Mouse (Mus musculus): ENCODE data around the gene Sgpp1.
"Not testable (repeated sequence)": the region's sequence is repeated elsewhere in the genome, so short reads cannot be mapped to it uniquely, and the experiment has no call there.

The Sgpp1 gene

DNA sequence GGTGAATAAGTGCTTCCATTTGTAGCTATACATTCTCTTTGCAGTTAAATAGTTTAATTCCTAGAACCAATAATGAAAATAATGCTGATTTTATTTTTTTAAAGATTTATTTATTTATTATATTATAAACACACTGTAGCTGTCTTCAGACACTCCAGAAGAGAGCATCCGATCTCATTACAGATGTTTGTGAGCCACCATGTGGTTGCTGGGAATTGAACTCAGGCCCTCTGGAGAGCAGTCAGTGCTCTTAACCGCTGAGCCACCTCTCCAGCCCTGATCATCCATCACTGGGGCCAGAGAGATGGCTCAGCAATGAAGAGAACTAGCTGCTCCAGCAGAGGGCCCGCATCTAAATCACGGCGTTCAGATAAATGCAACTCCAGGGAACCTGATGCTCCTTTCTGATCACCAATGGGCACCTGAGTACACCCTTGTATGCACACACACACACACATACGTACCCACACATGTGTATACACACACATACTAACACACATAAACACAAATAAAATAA is 3.5 kb downstream of the Sgpp1 start:
- DNase-seq (ENCODE audit: low spot score in 2 of 2), result no peak

DNA sequence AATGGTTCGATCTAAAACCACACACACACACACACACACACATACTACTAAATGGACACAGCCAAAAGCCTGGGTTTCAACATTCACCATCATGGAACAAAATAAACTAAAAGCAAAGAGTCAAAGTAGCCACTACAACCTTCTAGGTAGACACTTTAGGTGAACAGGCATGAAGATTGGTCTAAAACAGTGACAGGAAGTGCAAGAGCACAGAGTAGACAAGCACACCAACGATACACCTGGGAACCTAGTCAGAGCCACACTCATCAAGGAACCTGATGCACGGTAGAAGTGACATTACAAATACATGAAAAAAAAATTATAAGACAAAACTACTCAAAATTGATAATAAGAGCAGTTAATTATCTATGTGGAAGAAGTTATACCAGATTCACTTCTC is 4.0 kb downstream of the Sgpp1 start:
- no peak for DNase-seq (ENCODE audit: low spot score in 2 of 2)

- DNase-seq (ENCODE audit: low spot score in 2 of 2), result no peak
Measured at GRCm38 (mm10) chr12:75730458-75730857, 5.1 kb downstream of the Sgpp1 start.

GRCm38 (mm10) chr12:75729876-75730275 is 5.7 kb downstream of the Sgpp1 start:
- DNase-seq (ENCODE audit: low spot score in 2 of 2), result no peak

DNA sequence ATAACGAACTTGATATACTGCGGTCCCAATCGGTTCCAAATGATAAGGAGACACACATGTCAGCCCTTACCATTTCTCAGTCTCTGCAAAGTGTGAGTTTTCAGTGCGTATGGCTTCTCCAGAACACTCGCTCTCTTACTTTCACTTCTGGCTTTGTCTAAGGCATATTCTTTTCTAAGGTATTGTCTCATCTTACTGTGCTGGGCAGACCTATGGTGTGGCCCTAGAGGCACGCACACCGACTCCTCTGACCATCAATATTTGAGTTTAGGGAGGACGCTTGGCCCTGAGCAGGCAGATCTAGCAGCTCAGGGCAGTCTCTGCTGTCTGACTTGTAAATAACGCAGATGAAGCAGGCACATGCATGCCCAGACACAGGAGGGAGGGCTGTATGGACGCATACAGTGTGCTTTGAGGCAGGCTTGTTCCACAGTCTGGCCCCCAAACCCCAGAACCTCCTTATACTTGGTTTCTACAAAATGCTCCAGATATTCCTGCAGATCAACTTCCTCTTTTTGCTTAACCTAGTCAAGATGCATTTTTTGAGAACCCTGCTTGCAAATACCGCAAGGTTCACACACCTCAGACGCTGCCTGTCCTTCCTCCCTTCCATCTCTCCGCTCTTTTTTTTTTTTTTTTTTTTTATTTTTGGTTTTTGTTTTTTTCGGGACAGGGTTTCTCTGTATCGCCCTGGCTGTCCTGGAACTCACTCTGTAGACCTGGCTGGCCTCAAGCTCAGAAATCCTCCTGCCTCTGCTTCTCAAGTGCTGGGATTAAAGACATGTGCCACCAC is 8.0 kb downstream of the Sgpp1 start:
- no peak for DNase-seq (ENCODE audit: low spot score in 2 of 2)

GRCm38 (mm10) chr12:75726349-75726861 is 9.1 kb downstream of the Sgpp1 start:
- DNase-seq (ENCODE audit: low spot score in 2 of 2), result no peak

DNA sequence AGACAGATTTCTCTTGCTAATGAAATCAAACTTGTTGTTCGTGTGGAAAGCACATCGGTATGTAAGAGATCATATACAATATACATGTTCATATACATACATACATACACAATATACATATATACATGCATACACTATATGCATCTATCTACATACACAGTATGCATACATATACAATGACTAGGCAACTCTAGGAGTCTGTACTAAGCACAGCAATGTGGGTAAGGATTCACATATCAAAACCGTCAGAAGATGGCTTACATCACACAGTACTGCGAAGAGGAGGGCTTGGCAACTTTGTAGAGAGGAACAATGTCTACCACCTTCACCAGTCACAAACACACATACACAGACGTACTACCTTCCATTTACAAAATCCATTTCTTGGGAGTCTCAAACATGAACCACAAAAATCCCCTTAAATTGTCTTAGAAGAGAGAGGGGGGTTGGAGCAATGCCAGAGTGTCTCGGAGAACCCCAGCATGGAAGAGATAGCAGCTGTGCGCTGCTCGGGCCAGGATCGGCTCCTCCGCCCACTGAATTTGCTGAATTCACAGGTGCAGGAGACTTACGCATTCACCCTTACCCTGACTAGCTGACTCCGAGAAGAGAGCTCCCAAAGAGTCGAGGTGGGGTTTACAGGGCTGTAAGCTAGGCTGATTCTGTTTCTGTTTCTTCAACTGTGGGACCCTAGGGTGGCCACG is 10.8 kb downstream of the Sgpp1 start:
- peak in 1 of 2 experiments; percentile 31 for DNase-seq (ENCODE audit: low spot score in 2 of 2)

DNA sequence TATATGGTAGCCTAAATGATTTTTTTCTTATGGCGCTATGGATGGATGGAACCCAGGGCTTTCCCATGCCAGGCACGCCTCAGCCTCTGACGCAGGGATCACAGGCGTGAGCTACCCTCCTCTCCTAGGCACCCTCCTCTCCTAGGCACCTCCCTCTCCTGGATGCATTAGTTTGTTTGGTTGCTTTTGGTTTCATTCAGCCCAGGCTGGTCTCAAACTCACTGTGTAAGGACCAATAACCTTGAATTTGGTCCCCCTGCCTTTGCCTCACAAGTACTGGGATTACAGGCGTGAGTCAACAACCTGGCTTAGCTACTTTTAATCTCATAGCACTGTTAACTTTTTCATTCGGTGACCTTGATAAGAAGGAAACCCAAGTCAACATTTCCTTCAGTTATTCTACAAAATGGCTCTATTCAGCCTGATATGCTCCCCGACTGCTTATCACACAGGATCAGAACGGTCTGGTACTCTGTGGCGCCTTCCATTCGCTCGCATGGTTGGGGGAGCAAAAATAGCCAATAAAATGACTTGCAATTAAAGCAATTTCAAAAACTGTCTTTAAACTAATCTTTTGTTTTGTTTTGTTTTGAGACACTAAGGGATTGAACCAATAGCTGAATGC is 11.6 kb downstream of the Sgpp1 start:
- DNase-seq (ENCODE audit: low spot score in 2 of 2), result no peak

GRCm38 (mm10) chr12:75721941-75722340 is 13.6 kb downstream of the Sgpp1 start:
- DNase-seq (ENCODE audit: low spot score in 2 of 2), result no peak

DNA sequence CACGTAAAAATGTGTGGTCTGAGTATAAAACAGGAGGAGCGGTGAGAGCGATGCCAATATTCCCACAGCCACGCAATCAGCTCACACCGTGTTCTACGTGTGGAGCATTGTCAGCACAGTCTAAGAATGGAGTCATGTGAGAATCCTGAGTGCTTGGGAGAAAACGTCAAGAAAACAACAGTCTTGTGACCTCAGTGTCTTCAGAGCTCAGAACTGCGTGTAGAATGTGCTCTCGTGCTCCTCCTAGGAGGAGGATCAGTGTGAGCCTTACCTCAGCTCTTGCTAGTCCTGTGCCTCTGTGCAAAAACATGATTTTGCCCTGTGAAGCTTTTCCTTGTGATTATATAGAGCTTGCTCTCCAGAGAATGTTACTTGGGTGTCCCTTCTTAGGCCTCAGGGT is 14.5 kb downstream of the Sgpp1 start:
- DNase-seq (ENCODE audit: low spot score in 2 of 2), result no peak

GRCm38 (mm10) chr12:75713596-75713995 is 21.9 kb downstream of the Sgpp1 start:
- DNase-seq (ENCODE audit: low spot score in 2 of 2), result no peak

DNA sequence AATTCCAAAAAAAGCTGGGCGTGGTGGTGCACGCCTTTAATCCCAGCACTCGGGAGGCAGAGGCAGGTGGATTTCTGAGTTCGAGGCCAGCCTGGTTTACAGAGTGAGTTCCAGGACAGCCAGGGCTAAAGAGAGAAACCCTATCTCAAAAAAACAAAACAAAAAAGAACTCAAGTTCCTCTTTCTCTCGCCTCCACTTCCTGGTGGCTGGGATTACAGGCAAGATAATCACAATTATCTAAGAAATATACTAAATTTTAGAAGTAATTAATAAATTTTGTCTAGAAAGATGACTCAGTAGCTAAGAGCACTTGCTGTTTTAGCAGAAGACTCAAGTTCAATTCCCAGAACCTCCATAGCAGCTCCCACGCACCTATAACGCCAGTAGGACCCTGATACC is 22.6 kb downstream of the Sgpp1 start:
- DNase-seq (ENCODE audit: low spot score in 2 of 2), result not testable (repeated sequence)

DNA sequence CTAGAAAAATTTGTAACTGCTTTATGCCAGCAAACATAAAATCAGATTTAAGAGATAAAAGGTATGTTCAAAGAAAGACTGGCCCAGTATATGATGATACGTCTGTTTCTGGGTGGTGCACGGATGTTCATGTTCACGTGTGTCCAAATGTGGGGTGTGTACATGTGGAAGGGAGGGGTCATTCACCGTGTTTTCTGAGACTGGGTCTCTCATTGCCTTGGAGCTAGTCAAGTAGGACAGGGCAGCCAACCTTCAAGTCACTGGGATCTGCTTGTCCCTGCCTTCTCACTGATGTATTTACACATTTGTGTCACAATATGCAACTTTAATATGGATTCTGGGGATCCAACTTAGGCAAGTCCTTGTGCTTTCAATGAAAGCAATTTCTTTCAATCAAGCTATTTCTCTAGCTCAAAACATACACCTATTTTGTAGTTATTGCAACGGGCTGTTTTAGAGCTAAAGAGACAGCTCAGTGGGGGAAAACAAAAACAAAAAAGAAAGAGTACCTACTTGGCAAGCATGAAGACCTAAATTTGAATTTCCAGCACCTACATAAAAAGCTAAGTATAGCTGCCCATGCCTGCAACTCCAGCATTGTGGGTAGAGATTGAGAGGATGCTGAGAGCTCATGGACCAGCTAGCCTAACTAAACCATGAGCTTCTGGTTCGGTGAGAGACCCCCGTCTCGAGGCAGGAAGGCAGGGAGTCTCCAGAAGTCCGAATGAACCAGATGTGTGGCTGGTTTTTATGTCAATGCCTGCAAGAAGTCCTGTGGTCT is 24.7 kb downstream of the Sgpp1 start:
- no peak for DNase-seq (ENCODE audit: low spot score in 2 of 2)

DNA sequence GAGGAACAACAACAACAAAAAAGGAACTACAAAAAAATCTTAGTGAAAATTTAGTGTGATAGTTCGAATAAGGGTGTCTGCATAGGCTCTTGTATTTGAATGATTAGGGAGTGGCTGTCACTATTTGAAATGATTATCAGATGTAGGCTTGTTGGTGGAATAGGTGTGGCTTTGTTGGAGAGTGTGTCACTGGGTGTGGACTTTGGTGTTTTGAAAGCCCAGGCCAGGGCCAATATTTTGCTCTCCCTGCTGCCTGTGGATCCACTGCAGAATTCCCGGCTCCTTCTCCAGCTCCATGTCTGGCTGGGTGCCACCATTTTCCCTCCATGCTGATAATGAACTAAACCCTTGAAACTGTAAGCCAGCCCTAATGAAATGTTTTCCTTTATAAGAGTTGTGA is 26.0 kb downstream of the Sgpp1 start:
- DNase-seq (ENCODE audit: low spot score in 2 of 2), result no peak

- DNase-seq (ENCODE audit: low spot score in 2 of 2), result no peak
Measured at GRCm38 (mm10) chr12:75706670-75707069, 28.9 kb downstream of the Sgpp1 start.

GRCm38 (mm10) chr12:75702739-75703122 is 32.8 kb downstream of the Sgpp1 start:
- DNase-seq (ENCODE audit: low spot score in 2 of 2), result no peak

DNA sequence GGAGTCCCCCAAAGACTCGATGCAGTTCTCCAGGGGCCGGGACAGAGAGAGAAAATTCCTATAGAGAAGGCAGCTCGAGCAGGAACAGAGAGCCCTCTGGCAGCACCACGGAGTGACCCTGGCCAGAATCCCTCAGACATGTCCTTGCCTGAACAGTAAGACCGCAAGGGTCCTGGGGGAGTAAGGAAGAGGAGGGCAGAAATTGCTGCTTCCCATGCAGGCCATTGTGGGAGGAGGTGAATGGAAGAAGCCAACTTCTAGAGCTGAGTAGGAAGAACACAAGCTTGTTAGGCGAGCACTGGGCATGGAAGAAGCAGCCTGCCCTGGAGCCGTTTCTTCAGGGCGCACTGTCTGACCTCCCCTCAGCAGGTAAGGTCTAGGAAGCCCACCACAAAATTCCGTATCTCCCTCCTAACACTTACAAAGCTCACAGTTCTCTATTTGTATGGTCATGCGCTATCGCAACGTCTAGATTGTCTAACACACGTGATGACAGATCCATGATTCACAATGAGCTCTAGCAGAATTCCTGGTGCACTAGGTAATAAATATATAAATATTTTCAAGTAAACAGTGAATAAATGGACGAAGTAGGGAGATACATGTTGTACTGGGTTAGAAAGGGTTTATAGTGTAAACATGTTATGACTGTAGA is 33.3 kb downstream of the Sgpp1 start:
- DNase-seq (ENCODE audit: low spot score in 2 of 2), result no peak

DNA sequence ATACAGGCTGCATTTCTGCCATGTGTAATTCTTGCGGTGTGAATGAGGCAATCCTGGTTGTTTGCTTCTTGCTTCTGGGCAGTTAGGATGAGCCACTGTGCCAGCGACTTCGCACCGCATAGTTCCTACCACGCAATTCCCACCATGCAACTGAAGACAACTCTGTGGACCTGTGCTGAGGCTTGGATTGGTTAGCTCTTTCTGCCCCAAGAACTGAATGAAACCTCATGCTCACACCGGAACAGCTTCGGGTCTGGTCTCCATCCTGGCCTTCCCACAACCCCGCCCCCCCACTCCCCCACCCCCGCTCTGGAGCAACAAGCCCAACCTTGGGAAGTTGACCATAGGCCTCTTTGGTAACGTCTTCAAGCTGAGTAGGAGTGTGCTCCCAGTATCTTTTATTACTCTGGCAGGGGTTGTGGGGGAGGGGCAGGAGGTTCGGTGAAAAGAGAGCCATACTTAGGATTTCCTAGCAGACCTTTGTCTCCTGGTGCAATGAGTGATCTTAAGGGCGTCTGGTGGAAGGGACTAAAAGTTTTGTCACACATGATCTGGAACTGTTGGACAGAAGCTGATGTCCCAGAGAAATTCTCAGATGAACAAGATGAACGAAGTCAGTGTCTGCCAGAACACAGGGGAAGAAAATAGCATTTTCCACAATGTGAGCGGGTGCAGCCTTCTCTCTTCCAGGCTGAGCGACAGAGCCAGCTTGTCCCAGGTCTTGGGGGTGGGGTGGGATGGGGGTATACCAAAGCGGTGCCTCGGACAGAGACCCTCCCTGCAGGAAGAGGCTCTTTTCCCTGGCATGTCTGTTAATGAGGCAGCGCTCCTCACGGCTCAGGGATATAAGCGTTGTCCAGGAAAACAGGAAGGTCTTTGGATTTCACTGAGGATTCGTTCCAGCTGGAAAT is 34.1 kb downstream of the Sgpp1 start:
- peak in 1 of 2 experiments; percentile 33 for DNase-seq (ENCODE audit: low spot score in 2 of 2)

GRCm38 (mm10) chr12:75698692-75699091 is 36.8 kb downstream of the Sgpp1 start:
- no peak for DNase-seq (ENCODE audit: low spot score in 2 of 2)

GRCm38 (mm10) chr12:75695845-75696244 is 39.7 kb downstream of the Sgpp1 start:
- not testable (repeated sequence) for DNase-seq (ENCODE audit: low spot score in 2 of 2)
